Mouse (Mus musculus): Measurements from ENCODE around the gene Chd1. TPM values are rescaled to one million over a fixed set of nuclear protein-coding genes. Genes with fewer than 3 reads are reported as not detected.

Chd1 gene
- polyA plus RNA-seq, 1 experiment from 2014 or later = 18.3 TPM

DNA sequence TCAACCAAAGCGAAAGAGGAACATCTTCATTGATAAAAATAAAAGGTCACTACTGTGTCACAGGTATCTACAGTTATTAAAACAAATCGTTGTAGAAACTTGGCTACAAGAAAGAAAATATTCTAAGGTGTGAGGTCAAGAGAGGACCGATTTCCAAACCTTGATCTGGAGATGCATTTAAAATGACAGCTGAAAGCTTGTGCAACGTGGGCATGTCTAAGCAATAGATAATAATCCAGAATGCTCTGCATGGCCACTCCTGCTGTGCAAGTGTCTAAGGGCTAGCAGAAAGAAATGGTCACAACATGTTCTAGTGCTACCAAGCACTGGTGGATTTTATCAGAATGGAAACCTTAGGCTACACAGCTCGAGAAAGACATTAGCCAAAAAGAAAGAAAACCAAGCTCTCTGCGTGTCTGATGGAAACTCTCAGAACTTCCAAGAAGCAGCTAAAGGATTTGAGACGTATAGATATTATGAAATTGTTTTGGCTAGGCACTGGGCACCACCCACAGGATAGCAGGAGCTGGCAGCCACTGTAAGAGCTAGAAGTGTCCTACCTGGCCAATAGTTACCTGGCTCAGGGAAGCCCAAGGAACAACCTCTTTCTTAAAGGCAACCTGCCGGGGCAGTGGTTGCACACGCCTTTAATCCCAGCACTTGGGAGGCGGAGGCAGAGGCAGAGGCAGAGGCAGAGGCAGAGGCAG lies 110.7 kb downstream of the Chd1 start:
- 80% methylated on average over 10 of the region's 10 CpGs for WGBS
- Histone ChIP-seq H3K27me3 (ENCODE audit: control insufficient read depth, insufficient read depth, low read depth, low read length) (no peaks in the 10 kb centered on the region), H3K9me3 (ENCODE audit: control insufficient read depth, low read length) (no peaks in the 10 kb centered on the region), H3K36me3 (ENCODE audit: control insufficient read depth, insufficient read depth, low read length) (no peaks in the 10 kb centered on the region), H3K4me2 (ENCODE audit: low read depth, low read length) (no peak overlapping the region), H3K9ac (ENCODE audit: low read length) (no peak overlapping the region), H3K27ac (ENCODE audit: low read length) (no peak overlapping the region), H3K4me3 (ENCODE audit: low read length) (no peak overlapping the region), H3K4me1 (replicated peaks; ENCODE audit: control insufficient read depth, insufficient read depth, low read length) (peaks cover 49% of the 10 kb centered on the region)
- ATAC-seq (ENCODE audit: low read depth) = no peak

DNA sequence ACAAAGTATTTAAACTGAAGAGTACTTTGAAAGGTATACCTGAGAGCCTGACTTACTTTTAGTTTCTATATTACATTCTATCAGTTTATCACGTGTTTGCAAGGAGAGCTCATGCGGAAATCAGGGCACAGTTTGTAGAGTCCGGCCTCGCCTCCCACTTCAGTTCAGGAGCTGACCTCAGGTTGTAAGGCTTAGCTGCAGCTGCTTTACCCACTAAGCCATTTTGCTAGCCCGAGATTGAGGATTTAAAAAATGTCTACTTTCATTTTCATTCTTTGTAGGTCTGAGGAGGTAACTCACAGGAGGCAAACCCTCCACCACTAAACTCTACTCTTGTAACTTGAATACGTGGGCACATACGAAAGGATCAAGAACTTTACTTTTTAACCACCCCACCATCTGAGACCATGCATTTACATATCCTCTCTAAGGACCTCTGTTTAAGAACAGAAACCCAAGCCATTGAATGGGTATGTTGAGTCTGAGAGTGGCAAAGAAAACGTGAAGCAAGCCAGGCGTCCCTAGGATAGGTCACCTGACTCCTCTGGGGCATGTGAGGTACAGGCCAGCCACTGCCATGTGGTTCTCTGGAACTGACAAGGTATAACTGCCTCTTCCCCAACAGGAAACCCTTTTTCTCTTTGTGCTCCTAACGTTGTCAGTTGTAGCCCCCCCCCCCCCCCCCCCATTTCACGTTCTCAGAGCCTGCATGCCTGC lies 111.8 kb downstream of the Chd1 start:
- no peaks in the 10 kb centered on the region for H3K27me3 ChIP-seq (ENCODE audit: control insufficient read depth, insufficient read depth, low read depth, low read length)
- no peak overlapping the region for H3K27ac ChIP-seq (ENCODE audit: low read length)
- H3K4me3 ChIP-seq (ENCODE audit: low read length) = no peak overlapping the region
- H3K9ac ChIP-seq (ENCODE audit: low read length) = no peak overlapping the region
- no peaks in the 10 kb centered on the region for H3K36me3 ChIP-seq (ENCODE audit: control insufficient read depth, insufficient read depth, low read length)
- WGBS = 78% methylated on average over 9 of the region's 11 CpGs
- no peak for ATAC-seq (ENCODE audit: low read depth)
- H3K4me1 ChIP-seq (replicated peaks; ENCODE audit: control insufficient read depth, insufficient read depth, low read length) = peaks cover 46% of the 10 kb centered on the region
- H3K9me3 ChIP-seq (ENCODE audit: control insufficient read depth, low read length) = no peaks in the 10 kb centered on the region
- no peak overlapping the region for H3K4me2 ChIP-seq (ENCODE audit: low read depth, low read length)

DNA sequence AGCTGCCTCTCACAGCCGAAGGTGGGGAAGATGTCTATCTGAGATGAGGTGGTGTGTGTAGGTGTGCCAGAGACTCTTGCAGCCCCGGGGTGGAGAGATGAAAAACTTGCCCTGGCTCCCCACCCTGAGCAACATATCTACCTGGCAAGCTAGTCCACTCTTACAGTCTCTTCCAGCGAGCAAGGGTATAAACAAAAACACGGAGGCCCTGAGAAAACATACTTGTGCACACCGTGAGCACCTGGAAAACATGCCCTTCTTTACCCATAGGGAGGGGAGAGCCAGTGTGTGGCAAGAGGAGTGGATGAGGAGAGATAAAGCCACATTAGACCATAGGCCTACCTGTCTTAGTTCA lies 112.3 kb downstream of the Chd1 start:
- Histone ChIP-seq H3K4me3 (ENCODE audit: low read length) (no peak overlapping the region), H3K27me3 (ENCODE audit: control insufficient read depth, insufficient read depth, low read depth, low read length) (no peaks in the 10 kb centered on the region), H3K9ac (ENCODE audit: low read length) (no peak overlapping the region), H3K4me2 (ENCODE audit: low read depth, low read length) (no peak overlapping the region), H3K4me1 (replicated peaks; ENCODE audit: control insufficient read depth, insufficient read depth, low read length) (peaks cover 45% of the 10 kb centered on the region), H3K36me3 (ENCODE audit: control insufficient read depth, insufficient read depth, low read length) (no peaks in the 10 kb centered on the region), H3K27ac (ENCODE audit: low read length) (no peak overlapping the region), H3K9me3 (ENCODE audit: control insufficient read depth, low read length) (no peaks in the 10 kb centered on the region)
- no peak for ATAC-seq (ENCODE audit: low read depth)
- 87% methylated on average over 5 of the region's 5 CpGs for WGBS

DNA sequence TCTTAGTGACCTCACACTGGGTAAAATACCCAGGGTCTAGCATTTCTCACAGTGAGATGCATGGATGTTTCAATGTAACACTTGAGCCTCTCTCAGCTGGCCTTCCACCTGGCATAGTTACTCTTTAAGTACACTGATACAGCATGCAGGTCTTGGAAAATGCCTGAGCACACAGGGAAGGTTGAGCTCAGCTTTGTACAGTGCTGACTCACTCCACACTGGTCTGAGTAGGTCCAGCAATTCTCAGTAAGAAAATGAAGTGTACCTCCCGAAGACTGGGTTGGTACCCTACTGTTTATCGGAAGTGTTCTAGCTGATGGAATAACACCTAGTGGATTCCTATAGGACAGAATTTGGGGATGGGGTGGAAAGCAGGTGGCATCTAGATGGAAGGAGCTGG lies 112.9 kb downstream of the Chd1 start:
- H3K27ac ChIP-seq (ENCODE audit: low read length) = no peak overlapping the region
- no peaks in the 10 kb centered on the region for H3K9me3 ChIP-seq (ENCODE audit: control insufficient read depth, low read length)
- no peak overlapping the region for H3K4me2 ChIP-seq (ENCODE audit: low read depth, low read length)
- WGBS = 84% methylated on average over 2 of the region's 2 CpGs
- H3K4me1 ChIP-seq (replicated peaks; ENCODE audit: control insufficient read depth, insufficient read depth, low read length) = peaks cover 40% of the 10 kb centered on the region
- H3K4me3 ChIP-seq (ENCODE audit: low read length) = no peak overlapping the region
- no peaks in the 10 kb centered on the region for H3K36me3 ChIP-seq (ENCODE audit: control insufficient read depth, insufficient read depth, low read length)
- no peak overlapping the region for H3K9ac ChIP-seq (ENCODE audit: low read length)
- H3K27me3 ChIP-seq (ENCODE audit: control insufficient read depth, insufficient read depth, low read depth, low read length) = no peaks in the 10 kb centered on the region
- no peak for ATAC-seq (ENCODE audit: low read depth)

DNA sequence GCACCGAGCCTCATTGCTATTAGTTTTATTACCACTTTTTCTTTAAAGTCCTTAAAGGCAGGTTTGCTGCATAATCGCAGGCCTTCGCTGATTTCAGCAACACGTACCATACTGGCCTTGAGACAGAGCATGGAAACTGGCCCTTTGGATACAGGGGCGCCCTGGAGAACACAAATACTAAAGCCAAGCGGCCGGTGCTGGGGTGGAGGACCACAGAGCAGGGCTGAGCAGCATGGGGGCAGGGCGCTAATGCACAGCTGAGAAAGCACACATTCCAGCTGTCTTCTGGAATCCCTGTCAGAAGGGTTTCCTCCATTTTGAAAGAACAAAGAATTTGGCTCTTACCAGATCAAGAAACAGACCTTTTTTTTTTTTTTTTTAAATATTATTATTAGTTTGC lies 113.6 kb downstream of the Chd1 start:
- Histone ChIP-seq H3K4me2 (ENCODE audit: low read depth, low read length) (no peak overlapping the region), H3K4me3 (ENCODE audit: low read length) (no peak overlapping the region), H3K36me3 (ENCODE audit: control insufficient read depth, insufficient read depth, low read length) (no peaks in the 10 kb centered on the region), H3K27me3 (ENCODE audit: control insufficient read depth, insufficient read depth, low read depth, low read length) (no peaks in the 10 kb centered on the region), H3K9me3 (ENCODE audit: control insufficient read depth, low read length) (no peaks in the 10 kb centered on the region), H3K9ac (ENCODE audit: low read length) (no peak overlapping the region), H3K27ac (ENCODE audit: low read length) (no peak overlapping the region), H3K4me1 (replicated peaks; ENCODE audit: control insufficient read depth, insufficient read depth, low read length) (peaks cover 41% of the 10 kb centered on the region)
- ATAC-seq (ENCODE audit: low read depth) = peak; percentile 88
- 51% methylated on average over 8 of the region's 8 CpGs for WGBS

DNA sequence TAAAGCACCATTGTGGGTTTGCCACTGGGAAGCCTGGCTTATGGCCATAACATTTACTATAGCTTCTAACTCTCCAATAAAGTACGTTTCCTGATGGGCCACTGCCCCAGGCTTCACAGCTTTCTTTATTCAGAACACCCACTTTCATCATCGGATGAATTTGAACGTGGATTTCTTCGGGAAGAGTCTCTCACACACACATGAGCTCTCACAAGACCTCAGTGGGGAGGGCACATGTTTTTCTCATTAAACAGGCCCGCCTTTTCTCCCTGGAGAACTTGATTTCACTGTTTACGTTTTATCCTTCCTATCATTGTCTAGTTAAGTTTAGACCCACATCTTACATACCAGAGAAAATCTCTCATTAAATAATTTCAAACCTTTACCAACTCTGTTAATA lies 115.4 kb downstream of the Chd1 start:
- Histone ChIP-seq H3K27ac (ENCODE audit: low read length) (peak overlapping the region; percentile 31), H3K27me3 (ENCODE audit: control insufficient read depth, insufficient read depth, low read depth, low read length) (no peaks in the 10 kb centered on the region), H3K4me3 (ENCODE audit: low read length) (no peak overlapping the region), H3K9ac (ENCODE audit: low read length) (no peak overlapping the region), H3K9me3 (ENCODE audit: control insufficient read depth, low read length) (no peaks in the 10 kb centered on the region), H3K36me3 (ENCODE audit: control insufficient read depth, insufficient read depth, low read length) (no peaks in the 10 kb centered on the region), H3K4me1 (replicated peaks; ENCODE audit: control insufficient read depth, insufficient read depth, low read length) (peaks cover 39% of the 10 kb centered on the region), H3K4me2 (ENCODE audit: low read depth, low read length) (no peak overlapping the region)
- ATAC-seq (ENCODE audit: low read depth) = no peak
- 38% methylated on average over 6 of the region's 6 CpGs for WGBS

DNA sequence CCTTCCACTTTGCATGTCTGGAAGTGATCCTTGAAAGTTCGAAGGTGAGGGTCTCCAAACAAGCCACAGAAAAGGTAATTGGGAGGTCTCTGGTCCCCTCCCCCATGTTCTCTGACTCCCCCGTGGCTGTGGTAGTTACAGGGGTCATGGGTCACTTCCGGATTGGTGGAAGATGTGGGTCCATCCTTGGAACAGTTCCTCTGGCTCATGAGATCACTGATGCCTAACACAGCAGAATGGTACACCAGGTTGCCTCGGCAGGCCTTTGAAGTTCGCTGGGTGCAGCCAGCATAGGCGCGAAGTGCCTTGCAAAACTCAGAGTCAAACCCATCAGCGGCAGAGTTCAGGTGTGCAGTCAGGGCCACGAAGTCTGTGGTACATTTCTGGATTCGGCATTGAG lies 116.0 kb downstream of the Chd1 start:
- no peak overlapping the region for H3K9ac ChIP-seq (ENCODE audit: low read length)
- peaks cover 37% of the 10 kb centered on the region for H3K4me1 ChIP-seq (replicated peaks; ENCODE audit: control insufficient read depth, insufficient read depth, low read length)
- H3K9me3 ChIP-seq (ENCODE audit: control insufficient read depth, low read length) = no peaks in the 10 kb centered on the region
- no peak overlapping the region; the same call in 1 of the 2 replicates for H3K27ac ChIP-seq (ENCODE audit: low read length)
- no peak overlapping the region for H3K4me2 ChIP-seq (ENCODE audit: low read depth, low read length)
- no peaks in the 10 kb centered on the region for H3K36me3 ChIP-seq (ENCODE audit: control insufficient read depth, insufficient read depth, low read length)
- ATAC-seq (ENCODE audit: low read depth) = no peak
- H3K27me3 ChIP-seq (ENCODE audit: control insufficient read depth, insufficient read depth, low read depth, low read length) = no peaks in the 10 kb centered on the region
- no peak overlapping the region for H3K4me3 ChIP-seq (ENCODE audit: low read length)
- 74% methylated on average over 10 of the region's 10 CpGs for WGBS

DNA sequence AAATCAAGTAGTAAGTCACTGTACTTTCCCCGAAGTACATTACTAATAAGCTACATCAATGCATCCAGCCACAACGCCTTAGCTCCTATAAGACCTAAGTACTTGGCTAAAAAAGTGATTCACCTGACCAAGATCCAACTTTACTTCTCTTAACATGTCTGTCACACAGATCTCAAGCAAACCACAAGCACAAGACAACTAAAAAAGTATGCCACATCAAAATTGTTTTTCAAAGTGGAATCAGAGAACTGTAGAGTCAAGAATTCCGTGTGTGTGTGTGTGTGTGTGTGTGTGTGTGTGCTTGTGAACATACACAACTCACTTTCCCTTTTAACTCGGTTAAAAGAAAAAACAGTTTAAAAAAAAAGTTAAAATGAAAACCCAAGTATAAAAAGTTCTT lies 116.9 kb downstream of the Chd1 start:
- no peak overlapping the region for H3K4me2 ChIP-seq (ENCODE audit: low read depth, low read length)
- no peaks in the 10 kb centered on the region for H3K27me3 ChIP-seq (ENCODE audit: control insufficient read depth, insufficient read depth, low read depth, low read length)
- no peak overlapping the region for H3K4me3 ChIP-seq (ENCODE audit: low read length)
- no peak overlapping the region for H3K9ac ChIP-seq (ENCODE audit: low read length)
- H3K36me3 ChIP-seq (ENCODE audit: control insufficient read depth, insufficient read depth, low read length) = no peaks in the 10 kb centered on the region
- 88% methylated on average over 4 of the region's 4 CpGs for WGBS
- H3K27ac ChIP-seq (ENCODE audit: low read length) = no peak overlapping the region
- peaks cover 33% of the 10 kb centered on the region for H3K4me1 ChIP-seq (replicated peaks; ENCODE audit: control insufficient read depth, insufficient read depth, low read length)
- no peak for ATAC-seq (ENCODE audit: low read depth)
- H3K9me3 ChIP-seq (ENCODE audit: control insufficient read depth, low read length) = no peaks in the 10 kb centered on the region

Measured in lung, embryonic 16.5 days (tissue).